Mouse (Mus musculus) cerebellum, postnatal 36 days (tissue): ENCODE results near the gene Mto1.
"Not testable (repeated sequence)": the region's sequence is repeated elsewhere in the genome, so short reads cannot be mapped to it uniquely, and the experiment has no call there.

Experiments used
- DNase-seq, 2 experiments: peaks; one replicate each; pipeline ENCODE4 v3.0.0; 2021 to 2022; ENCODE audit warnings: mixed read lengths in 2 of 2

Mto1 gene

GRCm38 (mm10) chr9:78476531-78477020 is 28.6 kb downstream of the Mto1 start:
- DNase-seq = no peak

- no peak for DNase-seq
These were observed 29.1 kb downstream of the Mto1 start for GRCm38 (mm10) chr9:78477021-78477551.

GRCm38 (mm10) chr9:78478009-78478605 is 30.1 kb downstream of the Mto1 start:
- not testable (repeated sequence) for DNase-seq

- not testable (repeated sequence) for DNase-seq
These were observed 31.3 kb downstream of the Mto1 start for GRCm38 (mm10) chr9:78479308-78479707.

GRCm38 (mm10) chr9:78480227-78480626 is 32.2 kb downstream of the Mto1 start:
- not testable (repeated sequence) for DNase-seq

GRCm38 (mm10) chr9:78480706-78481358 is 32.8 kb downstream of the Mto1 start:
- DNase-seq = peak; percentile 71 to 73

GRCm38 (mm10) chr9:78481423-78482331 is 33.7 kb downstream of the Mto1 start:
- DNase-seq = peak; percentile 92 to 95

GRCm38 (mm10) chr9:78482386-78482785 is 34.4 kb downstream of the Mto1 start:
- no peak for DNase-seq

- DNase-seq = no peak
These were observed 36.7 kb downstream of the Mto1 start for GRCm38 (mm10) chr9:78484660-78485059.

GRCm38 (mm10) chr9:78488021-78488420 is 40.0 kb downstream of the Mto1 start:
- DNase-seq = not testable (repeated sequence)

GRCm38 (mm10) chr9:78488890-78489420 is 40.9 kb downstream of the Mto1 start, which contains the start of gene Eef1a1:
TSS of gene Eef1a1 (minus strand) at chr9:78489151.
- DNase-seq = peak; percentile 50 to 58

GRCm38 (mm10) chr9:78491169-78491568 is 43.2 kb downstream of the Mto1 start:
- no peak for DNase-seq

- DNase-seq = no peak
These were observed 44.2 kb downstream of the Mto1 start for GRCm38 (mm10) chr9:78492254-78492653.

- DNase-seq = no peak
These were observed 45.2 kb downstream of the Mto1 start for GRCm38 (mm10) chr9:78493171-78493570.

GRCm38 (mm10) chr9:78500386-78500785 is 52.4 kb downstream of the Mto1 start:
- no peak for DNase-seq

GRCm38 (mm10) chr9:78501284-78501683 is 53.3 kb downstream of the Mto1 start:
- no peak for DNase-seq

- DNase-seq = peak; percentile 25 to 27
These were observed 55.4 kb downstream of the Mto1 start for GRCm38 (mm10) chr9:78503223-78504079.

- no peak for DNase-seq
These were observed 56.1 kb downstream of the Mto1 start for GRCm38 (mm10) chr9:78504133-78504532.

- DNase-seq = no peak
These were observed 56.7 kb downstream of the Mto1 start for GRCm38 (mm10) chr9:78504679-78505078.

- DNase-seq = no peak
These were observed 57.2 kb downstream of the Mto1 start for GRCm38 (mm10) chr9:78505223-78505622.

GRCm38 (mm10) chr9:78506002-78506721 is 58.2 kb downstream of the Mto1 start:
- no peak for DNase-seq
